Mouse (Mus musculus) c-Kit-positive CD71-positive TER-119-positive erythroid progenitor cells, embryonic 14.5 days (primary cell): Measurements from ENCODE around the gene Sfxn5.

Experiments
- DNase-seq: peaks from one replicate; pipeline ENCODE4 v3.0.0-alpha.2; 2013; ENCODE audit warnings: low spot score

The Sfxn5 gene

GRCm38 (mm10) chr6:85333000-85333669 is at the start of gene Sfxn5:
TSS of gene Sfxn5 (minus strand) at chr6:85333422.
- DNase-seq: peak; percentile 80

- no peak for DNase-seq
Observed at GRCm38 (mm10) chr6:85382791-85383190, 49.6 kb upstream of the Sfxn5 start.

- DNase-seq: no peak
Observed at GRCm38 (mm10) chr6:85381648-85382020, 48.4 kb upstream of the Sfxn5 start.

- DNase-seq: no peak
Observed at GRCm38 (mm10) chr6:85380901-85381647, 47.9 kb upstream of the Sfxn5 start.

- DNase-seq: peak; percentile 76
Observed at GRCm38 (mm10) chr6:85380201-85380900, 47.1 kb upstream of the Sfxn5 start.

GRCm38 (mm10) chr6:85378629-85379028 is 45.4 kb upstream of the Sfxn5 start:
- DNase-seq: no peak

GRCm38 (mm10) chr6:85377876-85378275 is 44.7 kb upstream of the Sfxn5 start:
- DNase-seq: no peak

GRCm38 (mm10) chr6:85377066-85377734 is 44.0 kb upstream of the Sfxn5 start:
- DNase-seq: no peak

GRCm38 (mm10) chr6:85374734-85375114 is 41.5 kb upstream of the Sfxn5 start:
- DNase-seq: peak; percentile 97

- no peak for DNase-seq
Observed at GRCm38 (mm10) chr6:85373951-85374733, 40.9 kb upstream of the Sfxn5 start, which contains the start of gene Rab11fip5. TSS of gene Rab11fip5 (minus strand) at chr6:85374634.

GRCm38 (mm10) chr6:85373066-85373860 is 40.0 kb upstream of the Sfxn5 start:
- DNase-seq: no peak

GRCm38 (mm10) chr6:85372496-85372895 is 39.3 kb upstream of the Sfxn5 start:
- no peak for DNase-seq

- no peak for DNase-seq
Observed at GRCm38 (mm10) chr6:85371859-85372405, 38.7 kb upstream of the Sfxn5 start.

GRCm38 (mm10) chr6:85370666-85371430 is 37.6 kb upstream of the Sfxn5 start:
- no peak for DNase-seq

- DNase-seq: no peak
Observed at GRCm38 (mm10) chr6:85370041-85370440, 36.8 kb upstream of the Sfxn5 start.

GRCm38 (mm10) chr6:85369181-85369860 is 36.1 kb upstream of the Sfxn5 start:
- no peak for DNase-seq

GRCm38 (mm10) chr6:85368722-85369121 is 35.5 kb upstream of the Sfxn5 start:
- DNase-seq: no peak

GRCm38 (mm10) chr6:85368166-85368565 is 34.9 kb upstream of the Sfxn5 start:
- DNase-seq: no peak

- DNase-seq: no peak
Observed at GRCm38 (mm10) chr6:85366387-85366786, 33.2 kb upstream of the Sfxn5 start.
